Mouse (Mus musculus) megakaryocyte progenitor cell, adult 5-6 weeks (primary cell): ENCODE measurements around the gene Bmp8b. TPM values are rescaled to one million over a fixed set of nuclear protein-coding genes. Genes with fewer than 3 reads are reported as not detected.
"Not testable (repeated sequence)": the region's sequence is repeated elsewhere in the genome, so short reads cannot be mapped to it uniquely, and the experiment has no call there.

Experiments
- ATAC-seq: replicated peaks from 2 replicates; pipeline ENCODE4 v1.8.0; 2016; ENCODE audit warnings: mild to moderate bottlenecking, moderate TSS enrichment, inconsistent platforms; ENCODE audit not compliant: poor library complexity
- total RNA-seq, 2 experiments: library from RNA; stranded (forward) in 1 of 2; stranded (reverse) in 1 of 2; fragments of 157-497, 149-512 nt in 1 of 2; fragments of 200-1000 nt in 1 of 2; gene quantifications; 2 replicates each; pipeline versions ENCODE4 v1.2.3 to v1.2.4; 2015 to 2017

The Bmp8b gene
- total RNA-seq, 2 experiments from 2014 or later: not detected

GRCm38 (mm10) chr4:123110751-123111150, 5.8 kb downstream of the Bmp8b start:
- no peak for ATAC-seq

- ATAC-seq: not testable (repeated sequence)
Observed at GRCm38 (mm10) chr4:123111275-123111983, 6.5 kb downstream of the Bmp8b start.

- ATAC-seq: peak; percentile 80
Observed at GRCm38 (mm10) chr4:123112216-123112764, 7.3 kb downstream of the Bmp8b start.

GRCm38 (mm10) chr4:123114651-123115050, 9.7 kb downstream of the Bmp8b start:
- ATAC-seq: not testable (repeated sequence)

- no peak for ATAC-seq
Observed at GRCm38 (mm10) chr4:123116011-123116410, 11.0 kb downstream of the Bmp8b start, which contains the start of gene Oxct2b. TSS of gene Oxct2b (plus strand) at chr4:123116266.

GRCm38 (mm10) chr4:123116640-123117039, 11.7 kb downstream of the Bmp8b start:
- ATAC-seq: peak; percentile 17; the same call in 1 of the 2 replicates

- ATAC-seq: no peak
Observed at GRCm38 (mm10) chr4:123121286-123121685, 16.3 kb downstream of the Bmp8b start.

- no peak for ATAC-seq
Observed at GRCm38 (mm10) chr4:123126626-123127025, 21.7 kb downstream of the Bmp8b start.

GRCm38 (mm10) chr4:123127051-123127450, 22.1 kb downstream of the Bmp8b start:
- ATAC-seq: no peak

GRCm38 (mm10) chr4:123137551-123137950, 32.6 kb downstream of the Bmp8b start:
- no peak for ATAC-seq

GRCm38 (mm10) chr4:123139513-123140154, 34.7 kb downstream of the Bmp8b start, which contains the start of gene Ppie:
TSS of gene Ppie (minus strand) at chr4:123139951.
- ATAC-seq: peak; percentile 97

- peak; percentile 76 for ATAC-seq
Observed at GRCm38 (mm10) chr4:123147446-123148150, 42.6 kb downstream of the Bmp8b start.

GRCm38 (mm10) chr4:123152003-123152402, 47.0 kb downstream of the Bmp8b start:
- ATAC-seq: no peak

- no peak for ATAC-seq
Observed at GRCm38 (mm10) chr4:123152976-123153375, 48.0 kb downstream of the Bmp8b start.

GRCm38 (mm10) chr4:123155004-123155403, 50.0 kb downstream of the Bmp8b start:
- ATAC-seq: peak; percentile 86

GRCm38 (mm10) chr4:123155427-123155826, 50.5 kb downstream of the Bmp8b start:
- ATAC-seq: no peak

GRCm38 (mm10) chr4:123155840-123156239, 50.9 kb downstream of the Bmp8b start:
- 0 out of 2 replicates have a peak, but pooled peaks have one; percentile 24 for ATAC-seq

GRCm38 (mm10) chr4:123160571-123160970, 55.6 kb downstream of the Bmp8b start:
- ATAC-seq: peak; percentile 14

GRCm38 (mm10) chr4:123161251-123161650, 56.3 kb downstream of the Bmp8b start:
- not testable (repeated sequence) for ATAC-seq

GRCm38 (mm10) chr4:123162305-123162917, 57.4 kb downstream of the Bmp8b start:
- peak; percentile 85 for ATAC-seq

GRCm38 (mm10) chr4:123164157-123164556, 59.2 kb downstream of the Bmp8b start:
- ATAC-seq: no peak
